Mouse (Mus musculus) left cerebral cortex, postnatal 10 days (tissue): ENCODE data around the gene Ifna16. TPM values are rescaled to one million over a fixed set of nuclear protein-coding genes. Genes with fewer than 3 reads are reported as not detected.
A peak's percentile ranks its signal among the peaks of the same experiment; 100 is the strongest.

Experiments
- DNase-seq, 2 experiments: peaks; one replicate each; pipeline ENCODE4 v3.0.0; 2021 to 2022; ENCODE audit warnings: low spot score in 2 of 2, mixed read lengths in 1 of 2; ENCODE audit errors: extremely low spot score in 1 of 2
- intact Hi-C: fragments of 180-260 bp; cut with DNase I; formaldehyde crosslinking; loops from one replicate; pipeline ENCODE4 v1.15.1; 2025
- total RNA-seq, 2 experiments: library from RNA; stranded (reverse); gene quantifications; 2 replicates each; pipeline ENCODE4 v1.2.3; 2021

Gene Ifna16
- total RNA-seq, 2 experiments from 2014 or later = not detected

GRCm38 (mm10) chr4:88680362-88680761 is 3.6 kb upstream of the Ifna16 start:
- DNase-seq = no peak
- intact Hi-C loops = loop anchor here (10.0 kb wide), 1 partner anchor 144 kb away; the partner anchor contains the start of gene Ifna6

- DNase-seq = no peak
- intact Hi-C loops = no loop called here
Measured at GRCm38 (mm10) chr4:88655461-88655860, 21.3 kb downstream of the Ifna16 start.

- intact Hi-C loops = no loop called here
- DNase-seq = no peak
Measured at GRCm38 (mm10) chr4:88653644-88654043, 23.1 kb downstream of the Ifna16 start.

- intact Hi-C loops = no loop called here
- no peak for DNase-seq
Measured at GRCm38 (mm10) chr4:88644359-88644758, 32.4 kb downstream of the Ifna16 start, which contains the start of gene Ifna13. Gene Ifna13 (minus strand): TSS chr4:88644459.

- intact Hi-C loops = no loop called here
- no peak for DNase-seq
Measured at GRCm38 (mm10) chr4:88642526-88642925, 34.2 kb downstream of the Ifna16 start.

- DNase-seq = peak; percentile 79 to 97
- intact Hi-C loops = no loop called here
Measured at GRCm38 (mm10) chr4:88641077-88641831, 35.5 kb downstream of the Ifna16 start.

- intact Hi-C loops = no loop called here
- DNase-seq = no peak
Measured at GRCm38 (mm10) chr4:88640704-88641076, 36.0 kb downstream of the Ifna16 start.

- no peak for DNase-seq
- intact Hi-C loops = no loop called here
Measured at GRCm38 (mm10) chr4:88634311-88634710, 42.4 kb downstream of the Ifna16 start, which contains the start of gene C87499. Gene C87499 (minus strand): TSS chr4:88634411.

Other genes starting within 250 kb of the Ifna16 start
- 1 to 10 TPM; 2.8 to 3.5 TPM for gene Hacd4, start 238.0 kb downstream of the Ifna16 start, total RNA-seq
- gene Ifnb1, start 154.2 kb downstream of the Ifna16 start, total RNA-seq = not detected
- not detected for gene Ifna15, start 118.7 kb downstream of the Ifna16 start, total RNA-seq
- gene Ifna14, start 105.1 kb downstream of the Ifna16 start, total RNA-seq = not detected
- not detected for gene Ifna9, start 84.5 kb downstream of the Ifna16 start, total RNA-seq
- gene Ifna12, start 73.5 kb downstream of the Ifna16 start, total RNA-seq = not detected
- gene C87499, start 42.5 kb downstream of the Ifna16 start, total RNA-seq = not detected
- not detected for gene Ifna13, start 32.5 kb downstream of the Ifna16 start, total RNA-seq
- gene Ifna2, start 7.0 kb upstream of the Ifna16 start, total RNA-seq = not detected
- not detected for gene Ifnab, start 14.4 kb upstream of the Ifna16 start, total RNA-seq
- gene Gm26566, start 44.9 kb upstream of the Ifna16 start, total RNA-seq = 1 to 10 TPM; 1.8 to 2.0 TPM
- 100 to 1,000 TPM; 105 to 107 TPM for gene Klhl9, start 45.5 kb upstream of the Ifna16 start, total RNA-seq
- gene Gm13271, start 77.9 kb upstream of the Ifna16 start, total RNA-seq = not detected
- gene Gm13283, start 83.2 kb upstream of the Ifna16 start, total RNA-seq = not detected
- gene Gm13290, start 96.9 kb upstream of the Ifna16 start, total RNA-seq = not detected
- gene Gm13289, start 100.0 kb upstream of the Ifna16 start, total RNA-seq = not detected
- gene Gm13272, start 102.9 kb upstream of the Ifna16 start, total RNA-seq = not detected
- gene Ifnz, start 105.2 kb upstream of the Ifna16 start, total RNA-seq = not detected
- not detected for gene Gm13276, start 108.8 kb upstream of the Ifna16 start, total RNA-seq
- gene Gm13277, start 111.7 kb upstream of the Ifna16 start, total RNA-seq = not detected
- gene Gm13278, start 114.6 kb upstream of the Ifna16 start, total RNA-seq = not detected
- not detected for gene Gm13275, start 117.6 kb upstream of the Ifna16 start, total RNA-seq
- gene Gm13279, start 120.5 kb upstream of the Ifna16 start, total RNA-seq = not detected
- gene Gm13285, start 122.7 kb upstream of the Ifna16 start, total RNA-seq = not detected
- not detected for gene Gm13287, start 126.3 kb upstream of the Ifna16 start, total RNA-seq
- not detected for gene Gm13288, start 128.6 kb upstream of the Ifna16 start, total RNA-seq
- gene Ifna7, start 139.3 kb upstream of the Ifna16 start, total RNA-seq = not detected
- not detected for gene Ifna11, start 143.0 kb upstream of the Ifna16 start, total RNA-seq
- gene Ifna6, start 150.5 kb upstream of the Ifna16 start, total RNA-seq = not detected
- gene Ifna5, start 158.6 kb upstream of the Ifna16 start, total RNA-seq = not detected
- gene Ifna4, start 164.9 kb upstream of the Ifna16 start, total RNA-seq = not detected
- gene Ifna1, start 173.2 kb upstream of the Ifna16 start, total RNA-seq = not detected
- not detected for gene Ifne, start 203.3 kb upstream of the Ifna16 start, total RNA-seq